Mouse (Mus musculus) left cerebral cortex, adult 9 months (tissue): Measurements from ENCODE around the gene Macrod1.

ENCODE experiments used
- DNase-seq, 2 experiments: peaks; one replicate each; pipeline ENCODE4 v3.0.0; 2022; ENCODE audit warnings: low spot score in 2 of 2

Gene Macrod1

DNA sequence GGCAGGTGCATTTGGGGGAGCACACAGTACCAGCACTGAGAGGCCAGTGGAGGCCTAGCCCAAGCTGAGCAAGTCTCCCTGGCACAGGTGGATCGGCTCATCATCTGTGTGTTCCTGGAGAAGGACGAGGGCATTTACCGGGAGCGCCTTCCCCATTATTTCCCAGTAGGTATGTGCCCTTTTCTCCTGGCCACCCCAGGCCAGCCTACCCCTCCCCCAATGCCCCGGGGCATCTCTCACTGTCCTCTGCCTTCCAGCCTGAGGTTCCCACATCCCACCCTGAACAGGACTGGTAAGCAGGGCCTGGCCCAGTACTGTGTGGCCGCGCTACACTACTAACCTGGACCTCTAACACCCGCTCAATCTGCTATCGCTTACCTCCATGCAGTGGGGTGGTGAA is 140.8 kb downstream of the Macrod1 start:
- no peak for DNase-seq

DNA sequence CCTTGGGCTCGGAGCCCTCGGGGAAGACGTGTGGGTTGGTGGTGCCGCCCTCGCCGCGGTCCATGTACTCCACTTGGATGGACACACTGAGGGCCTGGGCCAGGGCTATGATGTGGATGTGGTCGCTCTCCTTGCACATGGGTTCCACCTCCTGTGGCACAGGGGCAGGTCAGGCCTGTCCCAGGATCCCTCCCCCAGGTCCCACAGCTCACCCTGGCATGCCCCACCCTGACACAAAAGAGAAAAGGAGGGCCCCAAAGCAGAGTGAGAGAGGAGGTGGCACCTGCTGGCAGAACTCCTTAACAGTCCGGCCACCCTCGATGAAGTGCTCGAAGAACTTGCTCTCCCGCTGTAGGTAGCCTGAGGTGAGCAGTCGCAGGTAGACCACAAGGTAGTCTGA is 142.5 kb downstream of the Macrod1 start:
- no peak for DNase-seq

DNA sequence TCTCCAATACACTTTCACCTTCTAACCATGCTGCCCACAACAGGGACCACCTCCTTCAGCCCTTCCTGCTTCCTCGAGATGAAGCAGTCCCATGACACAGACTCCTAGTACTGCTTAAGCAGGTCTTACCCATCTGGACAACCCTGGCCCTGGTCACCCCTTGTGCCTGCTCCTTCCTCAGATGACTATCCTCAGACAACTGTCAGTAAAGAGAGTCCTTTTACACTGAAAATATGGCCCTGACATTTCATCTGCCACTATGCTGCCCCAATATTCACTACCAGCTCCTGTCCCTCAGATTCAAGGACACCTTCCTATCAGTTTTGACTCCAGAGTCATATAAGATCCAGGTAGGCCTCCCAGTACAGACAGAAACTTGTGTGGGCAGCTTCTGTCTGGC is 143.8 kb downstream of the Macrod1 start:
- DNase-seq: no peak

DNA sequence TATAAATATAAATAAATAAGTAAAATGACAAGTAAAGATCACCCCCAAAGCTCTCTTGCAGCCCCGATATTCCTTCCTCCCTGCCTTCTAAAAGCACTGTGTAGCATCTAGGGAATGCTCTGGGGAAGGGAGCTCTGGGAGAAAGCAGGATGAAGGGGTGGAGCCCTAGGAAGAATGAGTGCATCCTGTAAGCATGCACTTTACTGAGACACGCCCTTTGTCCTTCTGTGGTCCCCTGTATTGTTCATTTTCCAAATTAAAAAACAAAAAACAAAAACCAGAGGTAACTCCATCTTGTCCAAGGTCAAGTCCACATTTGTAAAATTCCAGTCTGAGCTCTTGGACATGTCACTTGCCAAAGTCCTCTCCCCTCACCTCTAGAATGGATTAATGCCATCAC is 148.3 kb downstream of the Macrod1 start:
- no peak for DNase-seq

DNA sequence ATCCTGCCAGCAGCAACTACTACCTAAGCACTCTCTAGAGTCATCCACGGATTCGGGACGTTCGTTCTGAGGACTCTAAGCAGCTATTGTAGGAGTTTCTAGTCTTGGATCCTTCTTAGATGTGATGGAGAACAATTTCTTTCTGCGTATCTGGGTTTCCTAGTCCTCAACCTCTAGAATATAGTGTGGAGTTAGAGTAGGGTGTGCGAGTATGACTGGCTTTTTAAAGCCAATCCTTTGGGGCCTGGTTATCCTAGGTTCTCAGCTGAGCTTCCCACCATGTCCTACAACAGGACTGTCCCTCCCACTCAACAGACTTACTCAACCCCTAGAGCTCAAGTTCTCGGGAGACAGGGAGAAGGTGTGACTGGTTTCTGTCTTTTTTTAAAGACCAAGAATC is 148.7 kb downstream of the Macrod1 start:
- no peak for DNase-seq

DNA sequence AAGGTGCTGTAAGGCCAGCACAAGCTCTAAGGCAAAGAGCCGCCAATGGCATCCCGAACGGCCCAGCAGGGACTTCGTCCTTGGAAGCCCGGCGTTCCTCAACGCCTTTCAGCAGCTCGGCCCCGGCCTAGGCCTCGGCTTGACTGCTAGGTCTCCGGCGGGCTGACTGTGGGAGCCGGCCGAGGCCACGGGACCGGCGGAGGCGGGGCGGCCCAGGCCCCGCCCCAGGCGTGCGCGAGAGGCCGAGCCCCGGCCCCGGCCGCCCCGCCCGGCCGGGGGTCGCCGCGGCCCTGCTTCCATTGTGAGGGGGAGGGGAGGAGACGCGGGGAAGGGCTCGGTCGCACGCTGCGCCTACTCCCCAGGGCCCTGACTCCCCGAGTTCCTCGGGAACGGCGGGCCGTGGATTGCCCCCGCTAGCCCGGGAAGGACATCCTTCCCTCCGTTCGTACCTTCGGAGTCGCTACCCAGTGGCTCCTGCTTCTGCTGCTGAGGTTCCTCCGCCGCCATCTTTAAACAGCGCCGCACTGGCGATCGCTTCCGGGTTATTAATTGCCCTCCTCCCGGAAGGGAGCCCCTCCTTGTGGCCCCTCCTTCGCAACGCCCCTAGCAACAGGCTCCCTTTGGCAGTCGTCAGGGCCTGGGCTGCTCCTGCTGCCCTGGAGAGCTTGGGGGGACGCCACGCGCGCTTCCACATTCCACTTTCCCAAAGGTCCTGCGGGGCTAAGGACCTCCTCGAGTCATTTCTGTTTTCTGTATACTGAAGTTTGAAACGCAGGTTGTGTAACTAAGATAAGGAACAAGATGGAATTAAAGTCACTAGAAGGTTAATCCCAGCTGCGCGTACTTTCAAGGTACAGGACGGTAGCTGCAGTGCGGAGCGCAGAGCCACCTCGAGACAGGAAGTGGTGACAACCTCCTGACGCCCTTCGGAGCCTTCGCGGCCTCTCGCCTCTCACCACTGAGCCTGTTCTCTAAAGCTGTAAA is 149.4 kb downstream of the Macrod1 start, which contains the start of gene Otub1:
TSS of gene Otub1 (minus strand) at position 564 of the 984 bp plus-strand sequence.
- DNase-seq: peak; percentile 87 to 93

DNA sequence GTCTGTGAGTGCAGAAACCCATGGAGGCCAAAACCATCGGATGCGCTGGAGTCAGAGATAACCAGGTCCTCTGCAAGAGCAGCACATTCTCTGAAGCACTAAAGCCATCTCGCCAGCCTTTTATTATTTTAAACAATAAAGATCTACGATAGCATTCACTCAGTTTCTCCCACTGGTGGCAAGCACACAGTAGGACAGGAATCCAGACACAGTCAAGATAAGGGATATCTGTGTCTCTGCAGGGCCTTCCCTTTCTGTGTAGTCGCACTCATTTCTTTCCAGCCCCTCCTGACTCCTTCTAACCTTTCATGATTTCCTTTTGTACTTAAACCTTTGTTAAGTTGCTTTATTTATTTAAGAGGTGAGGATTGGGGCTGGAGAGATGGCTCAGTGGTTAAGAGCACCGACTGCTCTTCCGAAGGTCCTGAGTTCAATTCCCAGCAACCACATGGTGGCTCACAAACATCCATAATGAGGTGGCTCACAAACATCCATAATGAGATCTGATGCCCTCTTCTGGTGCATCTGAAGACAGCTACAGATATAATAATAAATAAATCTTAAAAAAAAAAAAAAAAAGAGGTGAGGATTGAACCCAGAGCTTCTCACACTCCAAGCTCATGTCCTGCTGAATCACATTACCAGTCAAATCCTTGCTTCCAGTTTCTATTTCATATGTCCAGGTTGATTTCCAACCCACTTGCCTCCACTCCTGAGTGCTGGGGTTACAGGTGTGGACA is 153.5 kb downstream of the Macrod1 start:
- no peak for DNase-seq

DNA sequence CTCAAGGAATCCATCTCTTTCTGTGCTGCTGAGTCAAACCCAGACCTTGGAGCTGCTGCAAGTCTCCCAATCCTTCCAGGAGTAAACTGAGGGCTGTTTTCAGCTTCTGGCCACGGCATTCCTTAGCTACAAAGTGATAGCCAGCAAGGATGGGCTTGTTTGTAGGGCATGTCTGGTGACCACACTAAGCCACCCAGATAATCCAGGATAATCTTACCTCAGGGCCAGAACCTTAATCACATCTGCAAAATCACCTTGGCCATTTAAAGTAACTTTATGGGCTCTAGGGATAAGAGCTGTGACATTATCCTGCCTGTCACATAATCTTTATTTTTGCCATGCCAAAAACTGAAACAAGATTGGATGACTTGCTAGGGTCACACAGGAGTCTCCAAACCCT is 155.6 kb downstream of the Macrod1 start:
- DNase-seq: no peak

DNA sequence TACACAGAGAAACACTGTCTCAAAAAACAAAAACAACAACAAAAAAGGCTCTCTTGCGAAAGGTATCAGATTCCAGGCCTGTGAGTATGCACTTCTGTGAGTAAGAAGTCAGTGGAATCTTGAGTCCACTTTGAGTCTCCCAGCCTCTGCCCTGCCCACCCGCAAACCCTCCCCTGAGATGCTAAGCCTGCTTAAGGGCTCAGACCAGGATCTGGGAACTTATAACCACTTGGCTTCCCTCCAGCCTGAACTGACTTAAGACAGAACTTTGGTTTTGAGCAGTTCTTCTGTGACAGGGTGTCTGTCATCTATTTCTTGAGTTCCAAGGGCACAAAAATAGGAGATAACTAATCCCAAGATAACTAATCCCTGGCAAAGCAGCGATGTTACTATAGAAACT is 156.4 kb downstream of the Macrod1 start:
- no peak for DNase-seq

DNA sequence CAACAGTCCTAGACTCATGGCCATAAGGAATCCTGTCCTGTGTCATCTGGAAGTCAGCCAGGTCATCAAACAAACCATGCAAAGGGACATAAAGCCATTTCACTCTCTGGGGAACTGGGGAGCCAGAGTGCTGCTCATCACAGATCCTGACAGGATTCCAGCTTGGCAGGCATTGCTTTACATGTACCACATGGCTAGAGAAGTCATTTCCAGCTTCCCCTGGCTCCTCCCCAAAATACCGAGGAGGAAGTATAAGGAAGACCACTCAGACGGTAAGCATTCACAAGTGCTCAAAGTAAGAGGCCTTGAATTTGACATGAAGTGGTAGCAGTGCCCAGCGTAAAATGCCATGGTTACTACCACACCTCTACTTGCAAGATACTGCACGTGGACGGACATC is 157.9 kb downstream of the Macrod1 start:
- no peak for DNase-seq

DNA sequence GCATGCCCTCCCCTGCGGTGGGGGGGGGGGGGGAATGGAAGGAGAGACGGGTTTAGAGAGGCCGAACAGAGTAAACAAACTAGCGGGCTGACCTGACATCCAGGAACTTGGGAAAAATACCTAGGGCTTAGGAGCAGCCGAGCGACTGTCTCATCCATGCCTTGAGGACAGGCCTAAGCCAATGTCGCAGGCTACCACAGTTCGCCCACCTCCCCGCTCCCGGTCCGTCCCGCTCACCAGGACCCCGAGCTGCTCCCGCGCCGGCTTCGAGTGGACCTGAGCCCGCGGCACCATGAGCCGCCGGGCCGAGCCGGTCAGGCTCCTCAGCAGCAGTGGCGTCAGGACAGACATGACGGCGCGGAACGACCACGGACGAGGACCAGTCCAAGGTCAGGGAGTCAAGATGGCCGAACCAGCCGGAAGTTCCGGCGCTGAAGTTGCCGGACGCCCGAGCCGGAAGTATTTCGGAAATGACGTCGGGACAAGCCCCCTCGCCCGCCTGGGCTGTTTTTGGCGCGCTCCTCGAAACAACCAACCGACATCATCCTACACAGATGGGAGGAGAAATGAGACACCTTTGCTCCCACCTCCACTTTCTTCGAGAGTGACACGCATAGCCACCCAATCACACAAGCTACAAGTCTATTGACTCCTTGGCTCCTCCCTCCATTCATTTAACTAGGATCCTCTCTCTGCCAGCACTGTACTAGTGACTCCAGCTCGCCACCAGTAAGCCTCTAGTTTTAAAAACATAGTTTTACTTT is 160.7 kb downstream of the Macrod1 start, which contains the start of gene Cox8a:
TSS of gene Cox8a (minus strand) at position 455 of the 764 bp plus-strand sequence.
- DNase-seq: peak; percentile 96 to 98

DNA sequence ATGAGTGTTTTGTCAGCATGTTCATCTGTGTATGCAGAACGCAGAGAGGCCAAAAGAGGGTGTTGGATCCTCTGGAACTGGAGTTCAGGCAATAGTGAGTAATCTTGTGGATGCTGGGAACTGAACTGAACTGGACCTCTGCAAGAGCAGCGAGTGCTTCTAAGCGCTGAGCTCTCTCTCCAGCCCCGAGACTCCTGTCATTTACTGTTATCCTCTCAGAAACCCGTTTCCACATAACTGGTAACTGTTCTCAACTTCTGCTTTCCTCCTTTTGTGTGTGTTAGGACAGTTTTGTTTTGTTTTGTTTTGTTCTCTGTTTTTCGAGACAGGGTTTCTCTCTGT is 161.3 kb downstream of the Macrod1 start:
- DNase-seq: no peak

DNA sequence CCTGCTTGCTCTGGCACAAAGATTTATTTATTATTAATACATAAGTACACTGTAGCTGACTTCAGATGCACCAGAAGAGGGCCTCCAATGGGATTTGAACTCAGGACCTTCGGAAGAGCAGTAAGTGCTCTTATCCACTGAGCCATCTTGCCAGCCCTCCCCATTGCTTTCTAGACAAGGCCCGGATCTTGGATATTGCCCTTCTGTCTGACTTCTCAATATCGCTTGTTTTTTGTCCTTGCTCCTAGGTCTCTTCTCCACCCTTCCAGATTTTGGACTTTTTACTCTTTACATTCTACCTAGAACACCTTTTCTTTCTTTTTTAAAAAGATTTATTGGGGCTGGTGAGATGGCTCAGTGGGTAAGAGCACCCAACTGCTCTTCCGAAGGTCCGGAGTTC is 162.1 kb downstream of the Macrod1 start:
- no peak for DNase-seq

DNA sequence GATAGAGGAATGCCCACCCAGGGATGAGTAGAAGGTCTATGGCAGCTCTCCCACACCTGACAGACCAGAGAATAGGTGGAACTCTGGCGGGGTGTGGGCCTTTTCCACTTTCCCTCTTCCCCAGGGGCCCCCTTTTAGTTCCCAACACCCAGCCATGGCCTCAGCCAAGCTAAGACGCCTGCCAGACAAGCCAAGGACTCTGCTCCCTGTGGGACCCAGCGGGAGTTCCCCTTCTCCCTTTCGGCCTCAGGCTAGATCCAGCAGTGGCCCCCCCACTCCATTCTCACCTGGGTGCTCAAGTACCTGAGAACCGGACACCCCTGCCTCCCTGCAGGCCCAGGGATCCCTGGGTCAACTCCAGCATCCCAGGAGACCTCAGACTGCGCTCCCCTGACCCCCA is 165.6 kb downstream of the Macrod1 start:
- no peak for DNase-seq

DNA sequence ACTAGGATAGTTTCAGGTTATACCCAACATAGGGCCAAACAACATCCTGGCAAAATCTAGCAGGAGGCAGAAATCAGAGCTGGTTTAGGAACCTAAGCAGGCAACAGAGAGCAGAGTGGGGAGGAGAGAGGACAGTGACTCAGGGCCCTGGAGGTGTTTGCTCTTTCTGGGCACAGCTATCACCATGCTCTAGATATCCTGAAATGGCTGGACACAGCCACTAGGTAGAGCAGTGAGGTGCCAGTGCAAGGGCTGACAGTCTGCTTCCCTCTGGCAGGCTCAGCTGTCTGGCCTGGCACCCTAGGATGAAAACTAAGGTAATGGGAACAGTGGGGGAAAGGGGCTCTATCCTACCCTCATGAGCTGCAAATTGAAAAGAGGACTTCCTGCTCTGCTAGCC is 166.9 kb downstream of the Macrod1 start:
- no peak for DNase-seq

DNA sequence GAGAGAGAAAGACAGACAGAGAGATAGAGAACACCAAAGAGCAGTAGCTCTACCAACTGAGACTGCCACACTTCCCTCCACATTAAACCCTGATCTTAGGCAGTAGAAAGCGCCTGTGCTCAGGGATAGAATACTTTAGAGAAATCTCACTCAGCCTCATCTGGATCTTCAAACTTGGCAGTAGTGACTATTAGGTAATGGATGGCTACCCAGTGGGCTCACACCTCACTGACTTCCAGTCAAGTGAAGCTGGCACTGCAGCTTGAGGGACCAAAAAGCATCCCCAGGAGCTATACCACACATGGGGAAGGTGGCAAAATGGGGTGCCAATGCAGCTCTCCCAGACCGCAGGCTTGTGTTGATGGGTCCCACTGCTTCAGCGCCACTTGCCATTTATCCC is 167.6 kb downstream of the Macrod1 start:
- DNase-seq: no peak

DNA sequence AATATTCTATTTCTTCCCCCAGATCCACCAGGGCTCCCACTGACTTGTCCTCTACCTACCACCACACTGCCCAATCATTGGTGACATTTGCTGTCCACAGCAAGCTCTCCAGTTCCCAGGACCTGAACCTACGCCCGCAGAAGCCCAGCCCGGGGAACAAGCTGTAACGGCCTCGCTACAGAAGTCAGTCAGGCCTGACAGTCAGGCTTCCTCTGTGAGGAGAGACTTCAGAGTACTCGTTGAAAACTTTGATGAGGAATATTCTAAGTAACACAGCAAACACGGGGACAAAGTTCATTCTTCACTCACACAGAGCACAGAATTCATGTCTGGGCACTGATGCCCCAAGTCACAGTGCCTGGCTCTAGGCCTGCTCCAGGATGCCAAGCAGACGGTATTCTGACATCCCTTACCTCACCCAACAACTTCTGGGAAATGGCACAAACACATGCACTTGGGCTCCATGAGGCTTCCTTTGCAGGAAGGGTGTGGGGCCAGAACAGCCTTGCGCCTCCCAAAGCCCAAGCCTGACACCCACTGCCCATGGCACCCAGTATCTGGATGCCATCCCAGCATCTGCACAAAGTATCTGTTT is 168.6 kb downstream of the Macrod1 start:
- DNase-seq: no peak

DNA sequence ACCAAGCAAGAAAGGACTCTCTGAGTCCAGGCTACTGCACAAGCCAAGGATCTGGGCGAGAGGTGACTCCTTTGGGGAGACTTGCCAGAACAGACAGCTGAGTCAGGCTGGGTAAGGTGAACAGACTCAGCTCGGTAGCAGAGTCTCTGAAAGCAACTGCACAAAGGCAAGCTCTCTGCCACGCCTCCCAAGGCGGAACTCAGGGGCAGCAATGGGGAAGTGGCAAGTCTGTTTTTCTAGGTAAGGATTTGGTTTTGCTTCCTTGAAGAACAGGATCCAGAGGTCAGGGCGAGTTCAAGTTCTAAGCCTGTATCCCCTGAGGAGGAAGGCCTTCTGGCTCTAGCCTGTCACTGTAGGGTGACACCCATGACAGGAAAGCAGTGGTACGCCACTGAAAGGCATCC is 169.9 kb downstream of the Macrod1 start:
- DNase-seq: no peak

DNA sequence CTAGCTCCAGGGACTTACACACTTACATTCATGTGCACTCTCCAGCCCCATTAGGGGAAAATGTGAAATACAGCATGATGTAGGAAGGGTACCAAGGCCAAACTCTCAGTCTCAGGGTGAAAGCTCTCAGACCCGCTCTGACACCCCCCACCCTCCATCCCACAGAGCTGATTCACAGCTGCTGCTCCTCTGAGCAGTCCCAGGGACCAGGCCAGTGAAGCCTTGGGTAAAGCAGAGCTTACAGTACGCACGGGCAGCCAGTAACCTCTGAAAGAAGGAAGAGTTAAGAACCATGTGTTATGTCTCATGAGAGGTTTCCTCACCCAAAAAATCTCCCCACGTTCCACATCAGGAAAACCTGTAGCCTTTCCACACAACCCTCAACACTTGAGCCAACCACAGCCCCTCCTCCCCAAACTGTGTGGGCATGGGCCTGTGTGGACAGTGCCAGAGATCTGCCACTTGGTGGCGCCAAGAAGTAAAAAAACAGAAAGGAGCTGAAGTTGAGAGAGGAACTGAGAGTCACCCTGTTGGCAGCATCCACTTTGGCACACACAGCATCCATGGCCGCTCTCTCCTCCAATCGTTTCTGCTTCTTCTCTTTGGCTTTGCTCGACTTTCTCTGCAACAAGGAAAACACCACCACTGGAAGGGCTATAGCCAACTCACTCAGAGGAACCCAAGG is 178.1 kb downstream of the Macrod1 start:
- peak; percentile 55 to 89 for DNase-seq

DNA sequence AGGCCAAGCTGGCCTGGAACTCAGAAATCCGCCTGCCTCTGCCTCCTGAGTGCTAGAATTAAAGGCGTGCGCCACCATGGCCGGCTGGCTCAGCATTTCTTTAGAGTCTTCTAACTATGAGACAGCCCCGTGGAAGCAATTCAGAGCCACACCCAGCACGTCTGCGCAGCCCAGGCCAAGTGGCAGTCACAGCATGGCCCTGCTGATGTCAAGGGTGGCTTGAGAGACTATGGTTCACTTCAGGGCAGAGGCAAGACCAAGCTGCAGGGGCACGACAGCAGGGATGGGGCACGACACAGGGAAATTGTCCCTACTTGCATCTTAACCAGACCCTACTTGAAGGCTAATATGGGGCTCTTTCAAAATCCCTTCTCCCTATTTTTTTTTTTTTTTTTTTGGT is 178.9 kb downstream of the Macrod1 start:
- no peak for DNase-seq

DNA sequence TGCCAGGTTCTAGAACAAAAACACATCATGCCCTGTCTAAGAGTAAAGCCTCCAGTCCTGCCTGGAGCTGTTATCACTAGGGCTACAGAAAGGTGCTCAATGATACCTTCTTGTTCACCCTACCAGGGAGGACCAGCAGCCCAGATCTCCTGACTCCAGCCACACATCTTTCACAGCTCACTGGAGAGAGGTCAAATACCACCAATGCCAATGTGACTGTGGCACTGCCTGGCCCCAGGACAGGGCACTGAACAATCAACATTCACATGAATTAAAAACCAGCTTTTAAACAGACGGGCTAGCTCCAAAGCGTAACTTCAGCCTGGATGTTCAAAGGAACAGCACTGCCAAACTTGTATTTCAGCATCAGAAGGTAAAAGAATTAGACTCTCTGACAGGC is 179.4 kb downstream of the Macrod1 start:
- DNase-seq: no peak
